Mouse (Mus musculus) CD4-positive, CD25-positive, alpha-beta regulatory T cell, adult 4 months (primary cell): Measurements from ENCODE around the gene Klrg2. TPM values are rescaled to one million over a fixed set of nuclear protein-coding genes. Genes with fewer than 3 reads are reported as not detected.
A peak's percentile ranks its signal among the peaks of the same experiment; 100 is the strongest.
"Not testable (repeated sequence)": the region's sequence is repeated elsewhere in the genome, so short reads cannot be mapped to it uniquely, and the experiment has no call there.

Experiments
- ATAC-seq: one replicate; pipeline ENCODE4 v1.8.0; 2017
- polyA plus RNA-seq, 2 experiments: library from polyadenylated mRNA; unstranded; fragments of 100-300 nt; shearing (Covaris generic); gene quantifications; one replicate each; pipeline ENCODE4 v1.2.1; 2017

The Klrg2 gene
- not detected for polyA plus RNA-seq

- ATAC-seq: peak; percentile 20
Measured at GRCm38 (mm10) chr6:38636852-38637618, at the start of gene Klrg2. TSS of gene Klrg2 (minus strand) at chr6:38637242.

GRCm38 (mm10) chr6:38682532-38682931 is 45.5 kb upstream of the Klrg2 start:
- no peak for ATAC-seq

- no peak for ATAC-seq
Measured at GRCm38 (mm10) chr6:38677629-38678028, 40.6 kb upstream of the Klrg2 start.

- no peak for ATAC-seq
Measured at GRCm38 (mm10) chr6:38676723-38677122, 39.7 kb upstream of the Klrg2 start.

GRCm38 (mm10) chr6:38676217-38676616 is 39.2 kb upstream of the Klrg2 start:
- ATAC-seq: no peak

GRCm38 (mm10) chr6:38672011-38672410 is 35.0 kb upstream of the Klrg2 start:
- ATAC-seq: no peak

- no peak for ATAC-seq
Measured at GRCm38 (mm10) chr6:38671270-38671669, 34.2 kb upstream of the Klrg2 start.

- ATAC-seq: not testable (repeated sequence)
Measured at GRCm38 (mm10) chr6:38670488-38670887, 33.4 kb upstream of the Klrg2 start.

- ATAC-seq: peak; percentile 51
Measured at GRCm38 (mm10) chr6:38669580-38669979, 32.5 kb upstream of the Klrg2 start.

- no peak for ATAC-seq
Measured at GRCm38 (mm10) chr6:38662714-38663615, 25.9 kb upstream of the Klrg2 start, which contains the start of gene Clec2l. TSS of gene Clec2l (plus strand) at chr6:38663069.

GRCm38 (mm10) chr6:38661626-38662025 is 24.6 kb upstream of the Klrg2 start:
- ATAC-seq: no peak

- ATAC-seq: peak; percentile 69
Measured at GRCm38 (mm10) chr6:38650263-38650937, 13.4 kb upstream of the Klrg2 start.

GRCm38 (mm10) chr6:38649545-38649944 is 12.5 kb upstream of the Klrg2 start:
- no peak for ATAC-seq

GRCm38 (mm10) chr6:38643039-38643438 is 6.0 kb upstream of the Klrg2 start:
- no peak for ATAC-seq

GRCm38 (mm10) chr6:38642593-38642992 is 5.6 kb upstream of the Klrg2 start:
- no peak for ATAC-seq

- ATAC-seq: no peak
Measured at GRCm38 (mm10) chr6:38641645-38642044, 4.6 kb upstream of the Klrg2 start.

- ATAC-seq: no peak
Measured at GRCm38 (mm10) chr6:38641228-38641627, 4.2 kb upstream of the Klrg2 start.

GRCm38 (mm10) chr6:38640401-38640800 is 3.4 kb upstream of the Klrg2 start:
- no peak for ATAC-seq

GRCm38 (mm10) chr6:38635941-38636851 is 846 bp downstream of the Klrg2 start:
- no peak for ATAC-seq

GRCm38 (mm10) chr6:38634461-38634860 is 2.6 kb downstream of the Klrg2 start:
- ATAC-seq: no peak

GRCm38 (mm10) chr6:38632826-38633225 is 4.2 kb downstream of the Klrg2 start:
- ATAC-seq: no peak

GRCm38 (mm10) chr6:38629556-38629955 is 7.5 kb downstream of the Klrg2 start:
- no peak for ATAC-seq
